Mouse (Mus musculus): ENCODE results near the gene Egf. TPM values are rescaled to one million over a fixed set of nuclear protein-coding genes. Genes with fewer than 3 reads are reported as not detected.

Gene Egf
- polyA plus RNA-seq, 1 experiment: 4.1 TPM

DNA sequence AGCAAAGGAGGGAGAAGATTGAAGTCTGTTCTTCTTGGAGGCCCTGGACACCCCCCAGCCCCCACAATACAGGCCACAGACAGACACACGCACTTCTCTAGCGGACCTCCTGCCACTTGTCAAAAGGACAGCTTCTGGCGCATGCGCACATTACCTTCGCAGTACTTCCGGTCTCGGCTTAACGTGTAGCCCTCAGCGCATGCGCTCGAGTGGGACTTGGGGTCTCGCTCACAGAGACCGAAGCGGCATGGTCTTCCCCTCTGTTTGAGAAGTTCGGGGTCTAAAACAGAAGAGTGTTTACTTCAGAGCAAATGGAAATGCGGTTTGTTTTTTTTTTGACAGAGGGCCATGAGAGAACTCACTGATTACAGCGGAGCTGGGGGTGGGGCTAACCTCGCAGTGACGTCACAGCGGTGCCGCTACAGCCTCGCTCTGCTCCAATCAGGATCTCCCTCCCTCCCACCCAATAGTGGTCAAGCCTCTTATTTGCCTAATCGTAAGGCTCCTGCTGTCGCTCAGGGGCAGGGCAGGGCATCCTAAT, 30.1 kb downstream of the Egf start:
- H3K4me3 ChIP-seq (ENCODE audit: control insufficient read depth, insufficient read depth, low read length): peak overlapping the region; percentile 72
- H3K27me3 ChIP-seq (ENCODE audit: control insufficient read depth, insufficient read depth, low read length): no peaks in the 10 kb centered on the region
- H3K36me3 ChIP-seq (ENCODE audit: control insufficient read depth, insufficient read depth, low read length): no peaks in the 10 kb centered on the region
- TF ChIP-seq CTCF (IDR thresholded peaks at IDR 0.05; ENCODE audit: borderline replicate concordance, control insufficient read depth, extremely low read depth, insufficient read depth, low read length, poor library complexity) (0 out of 2 replicates have a peak, but pooled peaks have one; percentile 28), POLR2A (IDR thresholded peaks at IDR 0.05; ENCODE audit: control insufficient read depth, extremely low read depth, insufficient read depth, low read length, poor library complexity) (peak; percentile 36; the same call in 1 of the 2 replicates)
- DNase-seq: peak; percentile 91
- peak overlapping the region; percentile 77; the same call in 1 of the 2 replicates for H3K27ac ChIP-seq (ENCODE audit: control insufficient read depth, insufficient read depth, low read length)
- H3K4me1 ChIP-seq (replicated peaks; ENCODE audit: control insufficient read depth, insufficient read depth, low read length): no peaks in the 10 kb centered on the region
- WGBS: under 1% methylated on average over 24 of the region's 24 CpGs

DNA sequence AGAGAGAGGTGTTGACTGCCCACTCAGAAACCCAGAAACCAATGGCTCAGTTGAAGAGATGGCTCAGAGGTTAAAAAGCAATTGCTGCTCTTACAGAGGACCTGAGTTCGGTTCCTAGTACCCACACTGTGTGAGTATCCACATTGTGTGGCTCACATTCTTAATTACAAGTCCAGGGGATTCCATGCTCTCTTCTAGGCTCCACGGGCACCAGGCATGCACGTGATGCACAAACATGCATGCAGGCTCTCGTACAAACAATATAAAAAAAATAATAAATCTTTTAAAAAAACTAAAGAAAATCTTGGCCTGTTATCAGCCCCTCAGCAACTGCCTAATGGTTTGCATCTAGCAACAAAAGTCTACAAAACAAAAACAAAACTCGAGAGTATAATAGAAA, 30.6 kb downstream of the Egf start:
- DNase-seq: peak; percentile 6
- H3K4me1 ChIP-seq (replicated peaks; ENCODE audit: control insufficient read depth, insufficient read depth, low read length): no peaks in the 10 kb centered on the region
- H3K27ac ChIP-seq (ENCODE audit: control insufficient read depth, insufficient read depth, low read length): no peak overlapping the region
- H3K4me3 ChIP-seq (ENCODE audit: control insufficient read depth, insufficient read depth, low read length): peak overlapping the region; percentile 72
- H3K27me3 ChIP-seq (ENCODE audit: control insufficient read depth, insufficient read depth, low read length): no peaks in the 10 kb centered on the region
- WGBS: 72% methylated on average over 5 of the region's 5 CpGs
- H3K36me3 ChIP-seq (ENCODE audit: control insufficient read depth, insufficient read depth, low read length): no peaks in the 10 kb centered on the region
- no peak for TF ChIP-seq POLR2A (IDR thresholded peaks at IDR 0.05; ENCODE audit: control insufficient read depth, extremely low read depth, insufficient read depth, low read length, poor library complexity)
- no peak for TF ChIP-seq CTCF (IDR thresholded peaks at IDR 0.05; ENCODE audit: borderline replicate concordance, control insufficient read depth, extremely low read depth, insufficient read depth, low read length, poor library complexity)

DNA sequence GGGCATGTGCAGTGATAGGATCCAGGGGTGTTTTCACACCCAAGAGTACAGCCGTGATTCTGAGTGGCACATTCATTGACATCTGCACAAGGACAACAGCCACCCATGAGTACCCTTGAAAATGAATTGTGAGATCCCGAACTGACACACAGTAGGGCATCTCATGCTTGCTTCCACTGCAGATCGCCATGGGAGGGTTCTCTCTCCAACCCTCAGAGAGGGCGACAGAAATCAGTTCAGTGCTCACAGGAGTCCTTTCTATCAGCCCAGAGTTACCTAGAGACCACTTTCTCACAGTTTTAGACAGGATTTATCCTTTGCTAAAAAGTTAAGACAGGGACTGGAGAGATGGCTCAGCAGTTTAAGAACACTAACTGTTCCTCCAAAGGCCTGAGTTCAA, 31.8 kb downstream of the Egf start:
- Histone ChIP-seq H3K4me1 (replicated peaks; ENCODE audit: control insufficient read depth, insufficient read depth, low read length) (no peaks in the 10 kb centered on the region), H3K4me3 (ENCODE audit: control insufficient read depth, insufficient read depth, low read length) (no peak overlapping the region), H3K27ac (ENCODE audit: control insufficient read depth, insufficient read depth, low read length) (no peak overlapping the region), H3K36me3 (ENCODE audit: control insufficient read depth, insufficient read depth, low read length) (no peaks in the 10 kb centered on the region), H3K27me3 (ENCODE audit: control insufficient read depth, insufficient read depth, low read length) (no peaks in the 10 kb centered on the region)
- no peak for TF ChIP-seq CTCF (IDR thresholded peaks at IDR 0.05; ENCODE audit: borderline replicate concordance, control insufficient read depth, extremely low read depth, insufficient read depth, low read length, poor library complexity)
- no peak for TF ChIP-seq POLR2A (IDR thresholded peaks at IDR 0.05; ENCODE audit: control insufficient read depth, extremely low read depth, insufficient read depth, low read length, poor library complexity)
- DNase-seq: no peak
- 92% methylated on average over 4 of the region's 4 CpGs for WGBS

DNA sequence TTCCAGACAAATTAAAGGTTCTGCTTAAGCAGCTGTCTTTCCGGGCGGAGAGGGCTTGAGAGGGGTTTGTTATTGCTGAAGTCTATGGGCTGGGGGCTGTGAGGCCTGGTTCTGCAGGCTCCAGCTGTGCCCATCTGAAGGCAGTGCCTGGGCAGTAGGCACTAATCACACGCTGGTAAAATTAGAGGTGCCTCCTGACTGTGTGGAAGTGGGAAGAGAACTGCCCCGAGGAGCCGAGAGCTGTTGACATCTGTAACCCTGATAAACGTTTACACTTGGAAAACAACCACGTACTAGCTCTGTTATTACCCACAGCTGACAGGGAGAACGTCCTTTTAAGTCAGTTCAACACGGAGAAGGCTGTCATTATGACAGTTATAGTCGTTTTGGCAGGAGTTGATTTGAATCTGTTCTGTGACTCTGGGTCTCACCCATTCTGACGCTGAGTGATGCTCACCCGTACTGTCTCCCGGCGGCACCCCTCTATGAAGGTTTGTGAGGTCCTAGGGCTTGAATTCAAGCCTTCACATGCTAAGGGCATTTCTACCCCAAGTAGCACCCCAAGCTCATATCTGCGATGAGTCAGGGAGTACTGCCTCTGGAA, 40.5 kb downstream of the Egf start:
- Histone ChIP-seq H3K4me3 (ENCODE audit: control insufficient read depth, insufficient read depth, low read length) (no peak overlapping the region), H3K27ac (ENCODE audit: control insufficient read depth, insufficient read depth, low read length) (no peak overlapping the region), H3K36me3 (ENCODE audit: control insufficient read depth, insufficient read depth, low read length) (no peaks in the 10 kb centered on the region), H3K27me3 (ENCODE audit: control insufficient read depth, insufficient read depth, low read length) (no peaks in the 10 kb centered on the region), H3K4me1 (replicated peaks; ENCODE audit: control insufficient read depth, insufficient read depth, low read length) (no peaks in the 10 kb centered on the region)
- 89% methylated on average over 15 of the region's 15 CpGs for WGBS
- TF ChIP-seq POLR2A (IDR thresholded peaks at IDR 0.05; ENCODE audit: control insufficient read depth, extremely low read depth, insufficient read depth, low read length, poor library complexity) (no peak), CTCF (IDR thresholded peaks at IDR 0.05; ENCODE audit: borderline replicate concordance, control insufficient read depth, extremely low read depth, insufficient read depth, low read length, poor library complexity) (no peak)
- DNase-seq: no peak

DNA sequence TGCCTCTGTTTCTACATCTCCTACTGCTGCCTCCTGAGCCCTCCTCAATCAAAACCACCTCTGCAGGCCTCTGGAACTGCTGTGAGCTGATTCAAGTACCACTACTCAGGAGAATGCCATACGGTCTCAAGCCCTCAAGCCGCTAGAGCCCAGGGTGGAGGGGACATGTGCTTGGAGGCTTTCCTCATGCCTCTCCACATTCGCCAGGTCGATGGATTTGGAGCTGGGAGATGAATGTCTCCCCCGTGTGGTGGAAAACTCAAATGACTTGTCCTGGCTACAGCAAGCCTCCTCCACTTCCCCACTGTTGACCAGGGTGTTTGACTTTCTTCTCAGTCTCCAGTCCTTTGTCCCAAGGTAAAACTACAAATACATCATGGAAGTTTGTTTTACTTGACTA, 47.0 kb downstream of the Egf start:
- Histone ChIP-seq H3K27me3 (ENCODE audit: control insufficient read depth, insufficient read depth, low read length) (no peaks in the 10 kb centered on the region), H3K4me3 (ENCODE audit: control insufficient read depth, insufficient read depth, low read length) (no peak overlapping the region), H3K36me3 (ENCODE audit: control insufficient read depth, insufficient read depth, low read length) (no peaks in the 10 kb centered on the region), H3K27ac (ENCODE audit: control insufficient read depth, insufficient read depth, low read length) (no peak overlapping the region), H3K4me1 (replicated peaks; ENCODE audit: control insufficient read depth, insufficient read depth, low read length) (no peaks in the 10 kb centered on the region)
- peak; percentile 26 for DNase-seq
- peak; percentile 63; the same call in 1 of the 2 replicates for TF ChIP-seq CTCF (IDR thresholded peaks at IDR 0.05; ENCODE audit: borderline replicate concordance, control insufficient read depth, extremely low read depth, insufficient read depth, low read length, poor library complexity)
- no peak for TF ChIP-seq POLR2A (IDR thresholded peaks at IDR 0.05; ENCODE audit: control insufficient read depth, extremely low read depth, insufficient read depth, low read length, poor library complexity)
- WGBS: 28% methylated on average over 5 of the region's 5 CpGs

DNA sequence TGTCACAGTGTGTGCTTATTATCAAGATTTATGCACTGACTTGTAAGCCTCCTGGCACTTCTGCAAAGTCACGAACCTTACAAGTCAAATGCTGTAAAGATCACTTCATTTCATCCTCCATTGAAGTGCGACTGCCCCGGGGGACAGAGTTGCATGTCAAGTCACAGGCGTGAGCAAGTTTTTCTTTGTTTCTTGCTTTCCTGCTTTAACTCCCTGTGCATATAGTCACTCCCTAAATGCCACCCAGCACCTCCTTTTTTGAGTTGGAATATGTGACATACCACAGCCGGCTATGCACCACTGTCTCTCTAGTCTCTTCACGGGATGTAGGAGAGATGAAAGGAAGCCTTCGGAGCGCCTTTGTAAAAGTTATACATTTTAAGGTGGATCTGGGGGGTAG, 56.2 kb downstream of the Egf start:
- WGBS: 95% methylated on average over 8 of the region's 8 CpGs
- DNase-seq: no peak
- H3K4me1 ChIP-seq (replicated peaks; ENCODE audit: control insufficient read depth, insufficient read depth, low read length): no peaks in the 10 kb centered on the region

More for the DNA sequence above, 56.2 kb downstream of the Egf start:
- no peaks in the 10 kb centered on the region for H3K36me3 ChIP-seq (ENCODE audit: control insufficient read depth, insufficient read depth, low read length)
- TF ChIP-seq POLR2A (IDR thresholded peaks at IDR 0.05; ENCODE audit: control insufficient read depth, extremely low read depth, insufficient read depth, low read length, poor library complexity) (no peak), CTCF (IDR thresholded peaks at IDR 0.05; ENCODE audit: borderline replicate concordance, control insufficient read depth, extremely low read depth, insufficient read depth, low read length, poor library complexity) (no peak)
- H3K27ac ChIP-seq (ENCODE audit: control insufficient read depth, insufficient read depth, low read length): no peak overlapping the region
- no peak overlapping the region for H3K4me3 ChIP-seq (ENCODE audit: control insufficient read depth, insufficient read depth, low read length)
- no peaks in the 10 kb centered on the region for H3K27me3 ChIP-seq (ENCODE audit: control insufficient read depth, insufficient read depth, low read length)
